Mouse (Mus musculus): Measurements from ENCODE around the gene Nr4a2.

DNA sequence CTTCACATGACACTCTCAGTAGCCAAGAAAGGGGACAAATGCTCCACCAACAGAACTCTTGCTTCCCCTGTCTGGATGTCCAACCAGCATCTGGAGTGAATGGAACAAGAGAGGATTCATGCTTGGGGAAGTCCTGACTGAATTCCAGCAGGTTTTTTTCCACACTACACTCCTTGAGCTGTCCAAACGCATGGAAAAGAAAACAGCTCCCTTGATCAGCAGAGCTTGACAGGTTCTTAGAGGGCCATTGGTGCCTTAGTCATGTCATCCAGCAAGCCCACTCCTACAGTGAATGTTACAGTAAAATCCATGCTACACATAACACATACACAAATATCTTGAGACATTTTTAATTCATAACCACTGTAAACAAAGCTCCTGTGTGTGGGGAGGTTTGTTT, 60.3 kb downstream of the Nr4a2 start:
- TF ChIP-seq CTCF (IDR thresholded peaks at IDR 0.05; ENCODE audit: low read depth) (no peak), EP300 (optimal IDR thresholded peaks at IDR 0.05) (no peak)

Data from stomach, postnatal 0 days (tissue).